Mouse (Mus musculus) olfactory bulb, adult 2 months (tissue): ENCODE data around the gene Gbe1. TPM values are rescaled to one million over a fixed set of nuclear protein-coding genes. Genes with fewer than 3 reads are reported as not detected.

Experiments used
- H3K27ac ChIP-seq: fragments of 200-500 bp; 2 replicates; pipeline ENCODE4 v1.5.1; 2012; ENCODE audit warnings: low read depth, low read length; ENCODE audit not compliant: insufficient read depth
- H3K4me1 ChIP-seq: fragments of 200-500 bp; 2 replicates; pipeline ENCODE4 v1.6.1; 2012; ENCODE audit warnings: low read length; ENCODE audit not compliant: control insufficient read depth, insufficient read depth
- H3K4me3 ChIP-seq: fragments of 200-500 bp; 2 replicates; pipeline ENCODE4 v1.5.1; 2012; ENCODE audit warnings: mild to moderate bottlenecking, low read depth, low read length, moderate library complexity; ENCODE audit not compliant: insufficient read depth
- CTCF ChIP-seq: fragments of 200-500 bp; IDR thresholded peaks from 2 replicates; pipeline ENCODE4 v1.5.1; 2012; ENCODE audit warnings: low read depth, mild to moderate bottlenecking, low read length, moderate library complexity; ENCODE audit not compliant: insufficient read depth
- POLR2A ChIP-seq: fragments of 200-500 bp; IDR thresholded peaks from 2 replicates; pipeline ENCODE4 v1.6.1; 2012; ENCODE audit warnings: mild to moderate bottlenecking, low read depth, low read length, moderate library complexity; ENCODE audit not compliant: insufficient read depth
- WGBS: fragments of 180-500 bp; shearing (Covaris S2); methylation state at CpG from one replicate; pipeline ENCODE4 v1.1.7; 2018; 5-methylcytosine and 5-hydroxymethylcytosine counted together
- polyA plus RNA-seq: library from polyadenylated mRNA; stranded (reverse); fragments of >200 nt; gene quantifications from 2 replicates; pipeline ENCODE4 v1.2.4, GENCODE M21; 2012; ENCODE audit warnings: low replicate concordance; ENCODE audit not compliant: missing spikeins, insufficient read depth, insufficient read length

Gbe1 gene
- polyA plus RNA-seq, 1 experiment, result not detected

- Histone ChIP-seq H3K4me1 (no peaks in the 10 kb centered on the region), H3K4me3 (no peak overlapping the region), H3K27ac (no peak overlapping the region)
- 93% methylated on average over 4 of the region's 4 CpGs for WGBS
- TF ChIP-seq CTCF (no peak), POLR2A (no peak)
Measured at GRCm38 (mm10) chr16:70524273-70524672, 210.5 kb downstream of the Gbe1 start.

GRCm38 (mm10) chr16:70527224-70527623 lies 213.5 kb downstream of the Gbe1 start:
- Histone ChIP-seq H3K4me3 (no peak overlapping the region), H3K27ac (no peak overlapping the region), H3K4me1 (no peaks in the 10 kb centered on the region)
- TF ChIP-seq CTCF (no peak), POLR2A (no peak)
- WGBS, result 77% methylated on average over 8 of the region's 8 CpGs

GRCm38 (mm10) chr16:70535224-70535623 lies 221.5 kb downstream of the Gbe1 start:
- WGBS, result 75% methylated on average over 2 of the region's 2 CpGs
- no peaks in the 10 kb centered on the region for H3K4me1 ChIP-seq
- TF ChIP-seq CTCF, result no peak
- TF ChIP-seq POLR2A, result no peak
- H3K4me3 ChIP-seq, result no peak overlapping the region
- no peak overlapping the region for H3K27ac ChIP-seq

DNA sequence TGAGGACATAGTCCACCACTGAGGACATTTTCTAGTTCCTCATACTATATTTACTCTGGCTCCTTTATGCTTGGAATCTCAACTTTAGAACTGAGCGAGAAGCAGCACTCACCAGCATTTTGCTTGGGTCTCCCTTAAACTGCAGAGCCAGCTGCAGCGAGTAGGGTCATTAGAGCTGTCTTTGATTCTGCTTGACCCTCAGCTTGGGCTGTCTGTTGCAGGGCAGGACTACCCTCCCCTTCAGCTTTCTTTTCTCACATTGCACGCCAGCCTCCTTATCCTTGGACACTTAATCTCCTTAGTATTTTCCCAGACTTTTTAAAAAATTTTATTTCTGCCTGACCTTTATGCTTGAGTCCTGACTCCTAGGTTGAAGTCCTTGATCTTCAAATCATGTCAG lies 237.1 kb downstream of the Gbe1 start:
- H3K4me1 ChIP-seq, result no peaks in the 10 kb centered on the region
- TF ChIP-seq CTCF (no peak), POLR2A (no peak)
- no peak overlapping the region for H3K27ac ChIP-seq
- 74% methylated on average over 3 of the region's 3 CpGs for WGBS
- H3K4me3 ChIP-seq, result no peak overlapping the region

- Histone ChIP-seq H3K4me1 (no peaks in the 10 kb centered on the region), H3K4me3 (no peak overlapping the region), H3K27ac (no peak overlapping the region)
- 89% methylated on average over 10 of the region's 10 CpGs for WGBS
- TF ChIP-seq POLR2A, result no peak
- no peak for TF ChIP-seq CTCF
Measured at GRCm38 (mm10) chr16:70561635-70562348, 248.0 kb downstream of the Gbe1 start.

DNA sequence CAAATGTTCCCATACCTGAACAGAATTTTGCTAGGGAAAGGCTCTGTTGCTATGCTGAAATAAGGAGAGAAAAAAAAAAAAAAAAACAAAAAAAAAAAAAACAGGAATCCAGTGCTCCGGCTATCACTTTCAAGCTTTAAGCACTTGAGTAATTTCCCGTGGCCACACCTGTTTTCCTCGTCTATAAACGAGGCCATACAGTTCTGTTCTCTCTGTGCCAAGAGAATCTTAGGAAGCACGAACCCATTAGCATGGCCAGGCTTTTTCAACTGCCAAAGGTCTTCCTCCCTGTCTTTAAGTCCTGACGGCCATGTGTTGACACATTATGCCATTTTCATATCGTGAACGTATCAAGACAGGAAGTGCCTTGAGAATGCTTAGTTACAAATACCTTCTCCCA lies 248.8 kb downstream of the Gbe1 start:
- no peaks in the 10 kb centered on the region for H3K4me1 ChIP-seq
- no peak for TF ChIP-seq POLR2A
- TF ChIP-seq CTCF, result no peak
- 84% methylated on average over 8 of the region's 8 CpGs for WGBS
- no peak overlapping the region for H3K27ac ChIP-seq
- no peak overlapping the region for H3K4me3 ChIP-seq

- Histone ChIP-seq H3K27ac (no peak overlapping the region), H3K4me1 (no peaks in the 10 kb centered on the region), H3K4me3 (no peak overlapping the region)
- WGBS, result 68% methylated on average over 5 of the region's 5 CpGs
- no peak for TF ChIP-seq CTCF
- TF ChIP-seq POLR2A, result no peak
Measured at GRCm38 (mm10) chr16:70563456-70563855, 249.7 kb downstream of the Gbe1 start.

GRCm38 (mm10) chr16:70568341-70569265 lies 254.9 kb downstream of the Gbe1 start:
- 42% methylated on average over 23 of the region's 23 CpGs for WGBS
- no peaks in the 10 kb centered on the region for H3K4me1 ChIP-seq
- H3K27ac ChIP-seq, result no peak overlapping the region
- TF ChIP-seq CTCF, result no peak
- TF ChIP-seq POLR2A, result no peak
- no peak overlapping the region for H3K4me3 ChIP-seq

DNA sequence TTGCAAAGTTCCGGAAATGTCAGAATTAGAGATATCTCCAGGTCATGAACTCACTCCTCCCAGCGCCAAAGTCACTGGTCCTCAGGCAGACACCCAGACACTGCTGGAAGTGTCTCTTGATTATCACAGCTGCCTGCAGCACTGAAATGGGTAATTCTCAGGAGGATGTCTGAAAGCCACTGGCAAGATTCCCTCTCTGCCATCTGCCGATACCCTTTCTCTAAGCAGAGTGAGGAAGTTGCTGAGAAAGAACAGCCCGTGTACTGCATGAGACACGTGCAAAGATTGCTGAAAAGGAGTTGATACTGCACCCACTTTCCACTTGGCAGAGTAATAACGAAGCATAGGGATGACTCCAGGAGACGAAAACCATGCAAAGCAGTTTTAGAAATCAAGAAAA lies 272.2 kb downstream of the Gbe1 start:
- no CpG with 5 or more reads among the region's 7 CpGs for WGBS
- H3K27ac ChIP-seq, result no peak overlapping the region
- no peak overlapping the region for H3K4me3 ChIP-seq
- no peaks in the 10 kb centered on the region for H3K4me1 ChIP-seq
- TF ChIP-seq POLR2A (no peak), CTCF (no peak)
